Mouse (Mus musculus) kidney, embryonic 16.5 days (tissue): ENCODE data around the gene Igsf21. TPM values are rescaled to one million over a fixed set of nuclear protein-coding genes. Genes with fewer than 3 reads are reported as not detected.

ENCODE experiments used
- ATAC-seq: fragments of 200-750 bp; cut with Nextera tagmentation; 2 replicates; pipeline ENCODE4 v1.8.0; 2017; ENCODE audit warnings: moderate TSS enrichment; ENCODE audit not compliant: low FRiP score, low TSS enrichment
- H3K27ac ChIP-seq: fragments of 300-500 bp; sonication (generic); 2 replicates; pipeline ENCODE4 v1.5.1; 2014; ENCODE audit warnings: low read length
- H3K27me3 ChIP-seq: fragments of 300-500 bp; sonication (generic); 2 replicates; pipeline ENCODE4 v1.6.1; 2014; ENCODE audit warnings: low read length, control low read depth, mixed read lengths; ENCODE audit not compliant: insufficient read depth
- H3K36me3 ChIP-seq: fragments of 300-500 bp; sonication (generic); 2 replicates; pipeline ENCODE4 v1.6.1; 2014; ENCODE audit warnings: low read length, control low read depth, mixed read lengths; ENCODE audit not compliant: insufficient read depth
- H3K4me1 ChIP-seq: fragments of 300-500 bp; sonication (generic); 2 replicates; pipeline ENCODE4 v1.6.1; 2014; ENCODE audit warnings: low read length, control low read depth, mixed read lengths; ENCODE audit not compliant: insufficient read depth
- H3K4me2 ChIP-seq: fragments of 300-500 bp; sonication (generic); replicated peaks from 2 replicates; pipeline ENCODE4 v1.6.1; 2014; ENCODE audit warnings: low read depth, low read length
- H3K4me3 ChIP-seq: fragments of 300-500 bp; sonication (generic); 2 replicates; pipeline ENCODE4 v1.5.1; 2014; ENCODE audit warnings: mild to moderate bottlenecking, low read length
- H3K9ac ChIP-seq: fragments of 300-500 bp; sonication (generic); replicated peaks from 2 replicates; pipeline ENCODE4 v1.6.1; 2014; ENCODE audit warnings: low read length
- H3K9me3 ChIP-seq: fragments of 300-500 bp; sonication (generic); 2 replicates; pipeline ENCODE4 v1.6.1; 2016; ENCODE audit warnings: low read length, control low read depth
- WGBS: fragments of 180-500 bp; shearing (Covaris S2); extraction: QIAGEN DNeasy Blood & Tissue Kit; methylation state at CpG from one replicate; pipeline ENCODE4 v1.1.7; 2014; 5-methylcytosine and 5-hydroxymethylcytosine counted together
- polyA plus RNA-seq: library from polyadenylated mRNA; unstranded; fragments of >200 nt; fragmentation: Nextera tagmentation; extraction: Ambion mirVana; gene quantifications from 2 replicates; pipeline ENCODE4 v1.2.1, GENCODE M21; 2015

Igsf21 gene
- polyA plus RNA-seq, result 1.5 TPM in 2 replicates

DNA sequence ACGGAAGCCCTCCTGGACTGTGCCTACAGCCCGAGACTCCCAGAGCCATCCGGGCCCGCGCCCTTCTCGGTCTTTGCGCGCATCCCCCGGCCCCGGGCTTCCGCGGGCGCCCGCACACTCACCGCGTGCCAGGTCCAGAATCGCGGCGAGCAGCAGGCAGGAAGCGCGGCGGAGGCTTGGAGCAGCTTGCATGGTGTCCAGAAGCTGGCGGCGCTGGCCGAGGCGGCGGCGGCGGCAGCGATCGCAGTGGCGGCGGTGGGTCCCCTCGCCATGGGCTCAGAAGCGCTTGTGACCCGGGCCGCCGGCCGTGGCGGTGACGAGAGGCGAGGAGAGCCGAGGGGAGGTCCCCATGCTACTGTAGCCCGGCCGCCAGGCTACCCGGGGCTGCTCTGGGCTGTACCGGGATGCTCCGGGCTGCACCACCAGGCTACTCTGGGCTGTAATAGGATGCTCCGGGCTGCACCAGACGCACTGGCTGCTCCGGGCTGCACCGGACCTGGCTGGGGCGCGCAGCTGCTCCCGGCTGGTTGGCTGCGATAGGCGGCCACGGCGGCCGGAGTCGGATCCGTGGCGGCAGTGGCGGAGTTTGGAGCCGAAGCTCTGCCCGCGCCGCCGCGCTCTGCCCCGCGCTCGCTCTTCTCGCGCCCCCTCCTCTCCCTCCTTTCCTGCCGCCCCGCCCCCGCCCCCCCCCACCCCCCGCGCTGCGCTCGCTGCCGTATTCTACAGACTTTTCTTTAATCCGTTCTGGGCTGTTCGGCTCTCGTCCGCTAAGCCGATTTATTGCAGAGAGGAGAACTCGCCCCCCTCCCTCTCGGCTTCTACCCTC is at the start of gene Igsf21:
TSS of gene Igsf21 (minus strand) at position 605 of the 826 bp plus-strand sequence.
- no peak within 1 kb of the TSS for H3K27ac ChIP-seq
- H3K4me2 ChIP-seq, result peak within 1 kb of the TSS; percentile 39
- H3K9me3 ChIP-seq, result no peaks in the 10 kb centered on the region
- peak; percentile 74 for ATAC-seq
- peaks cover 92% of the 10 kb centered on the region for H3K27me3 ChIP-seq
- H3K9ac ChIP-seq, result no peak within 1 kb of the TSS
- peaks cover 18% of the 10 kb centered on the region for H3K4me1 ChIP-seq
- no peaks in the 10 kb centered on the region for H3K36me3 ChIP-seq
- under 1% methylated on average over 82 of the region's 90 CpGs for WGBS
- H3K4me3 ChIP-seq, result peak within 1 kb of the TSS; percentile 31

DNA sequence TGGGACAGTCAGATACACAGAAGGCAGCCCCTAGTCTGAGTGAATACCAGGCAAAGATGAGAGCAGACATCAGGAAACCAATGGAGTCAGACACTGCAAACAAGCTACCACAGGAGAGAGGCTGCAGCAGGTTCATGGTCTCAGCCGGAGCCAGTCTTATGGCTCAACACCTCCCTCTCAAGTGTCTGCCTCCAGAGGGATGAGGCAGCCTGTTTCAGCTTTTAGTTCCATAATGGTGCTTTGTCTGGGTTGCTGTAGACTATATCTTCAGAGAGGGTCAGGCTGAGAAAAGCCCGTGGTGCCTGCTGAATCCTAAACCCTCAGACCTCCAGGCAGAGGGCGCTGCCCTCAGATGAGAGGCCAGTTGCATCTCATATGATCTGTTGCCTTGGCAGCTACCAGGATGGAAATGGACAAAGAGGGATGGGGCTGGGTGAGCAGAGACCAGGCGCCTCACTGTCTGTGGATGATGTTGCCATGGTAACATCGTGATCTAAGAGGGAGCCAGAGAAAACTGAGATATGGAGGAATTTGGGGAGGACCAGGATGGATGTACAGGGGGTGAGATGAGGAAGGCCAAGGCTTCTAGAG is 39.2 kb upstream of the Igsf21 start:
- no peak overlapping the region for H3K27ac ChIP-seq

DNA sequence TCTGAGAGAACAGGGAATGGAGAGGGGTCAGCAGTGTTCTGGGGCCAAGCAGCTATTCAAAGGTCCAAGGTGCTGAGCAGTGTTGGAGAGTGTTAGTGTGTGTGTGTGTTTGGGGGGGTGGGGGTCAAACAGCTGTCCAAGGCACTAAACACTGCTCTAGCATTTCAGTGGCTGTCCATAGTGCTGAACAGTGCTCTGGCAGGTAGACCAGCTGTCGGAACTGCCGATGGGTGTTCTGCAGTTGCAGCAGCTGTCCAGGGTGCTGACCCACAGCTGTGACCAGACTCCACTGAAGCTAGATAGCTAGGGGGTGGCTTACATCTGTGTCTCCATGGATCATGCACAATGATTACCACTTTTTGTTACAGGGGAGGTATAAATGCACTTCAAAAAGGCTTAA is 36.8 kb upstream of the Igsf21 start:
- no peaks in the 10 kb centered on the region for H3K9me3 ChIP-seq
- WGBS, result 3% methylated on average over 2 of the region's 2 CpGs
- H3K27me3 ChIP-seq, result no peaks in the 10 kb centered on the region
- ATAC-seq, result peak; percentile 27; the same call in 1 of the 2 replicates
- H3K4me3 ChIP-seq, result no peak overlapping the region
- H3K27ac ChIP-seq, result no peak overlapping the region
- no peak overlapping the region for H3K4me2 ChIP-seq
- H3K4me1 ChIP-seq, result no peaks in the 10 kb centered on the region
- H3K36me3 ChIP-seq, result no peaks in the 10 kb centered on the region
- no peak overlapping the region for H3K9ac ChIP-seq

More for the DNA sequence above, 39.2 kb upstream of the Igsf21 start:
- ATAC-seq, result no peak
- Histone ChIP-seq H3K4me3 (no peak overlapping the region), H3K4me2 (no peak overlapping the region), H3K9me3 (no peaks in the 10 kb centered on the region), H3K4me1 (no peaks in the 10 kb centered on the region), H3K9ac (no peak overlapping the region), H3K27me3 (no peaks in the 10 kb centered on the region), H3K36me3 (no peaks in the 10 kb centered on the region)
- 80% methylated on average over 5 of the region's 5 CpGs for WGBS

DNA sequence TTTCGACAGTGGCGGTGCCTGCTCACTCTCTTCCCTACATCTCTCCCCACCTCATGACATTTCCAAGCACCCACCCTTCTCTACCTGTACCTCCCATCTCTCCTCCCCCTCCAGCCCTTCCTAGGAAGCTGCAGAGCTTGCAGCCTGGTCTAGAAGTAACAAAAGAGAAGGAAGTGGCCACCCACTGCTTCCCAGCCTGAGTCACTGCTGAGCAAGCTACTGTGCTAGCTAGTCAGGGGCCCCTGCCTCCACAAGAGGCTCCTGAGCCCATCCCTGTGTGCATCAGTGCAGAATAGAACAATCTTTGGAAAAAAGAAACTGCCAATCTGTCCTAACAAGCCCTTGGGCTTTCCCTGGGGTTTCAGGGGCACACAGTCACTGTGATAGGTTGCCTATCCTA is 31.7 kb upstream of the Igsf21 start:
- no peak overlapping the region for H3K27ac ChIP-seq
- no peaks in the 10 kb centered on the region for H3K27me3 ChIP-seq
- H3K36me3 ChIP-seq, result no peaks in the 10 kb centered on the region
- no peaks in the 10 kb centered on the region for H3K9me3 ChIP-seq
- 93% methylated on average over 2 of the region's 2 CpGs for WGBS
- no peaks in the 10 kb centered on the region for H3K4me1 ChIP-seq
- H3K4me2 ChIP-seq, result no peak overlapping the region
- no peak overlapping the region for H3K9ac ChIP-seq
- ATAC-seq, result no peak
- no peak overlapping the region for H3K4me3 ChIP-seq

DNA sequence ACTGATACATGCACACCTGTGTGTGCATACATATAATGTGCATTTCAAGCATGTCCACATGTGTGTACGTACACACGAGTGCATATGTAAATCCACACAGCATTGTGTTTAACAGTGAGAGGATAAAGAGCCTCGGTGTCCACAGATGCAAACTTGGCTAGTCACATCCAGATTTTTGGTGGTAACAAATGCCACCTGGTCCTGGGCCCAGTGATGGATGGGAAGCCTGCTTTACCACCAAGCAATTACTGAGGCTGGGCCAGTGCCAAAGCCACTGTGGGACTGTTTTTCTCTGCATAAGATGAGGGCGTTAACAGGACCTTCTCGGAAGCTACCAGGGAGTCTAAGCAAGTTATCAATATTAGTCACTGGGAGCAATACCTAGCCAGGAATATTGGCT is 25.3 kb upstream of the Igsf21 start:
- H3K9me3 ChIP-seq, result no peaks in the 10 kb centered on the region
- H3K9ac ChIP-seq, result no peak overlapping the region
- H3K27me3 ChIP-seq, result no peaks in the 10 kb centered on the region
- no peak overlapping the region for H3K27ac ChIP-seq
- no peak overlapping the region for H3K4me3 ChIP-seq
- no peaks in the 10 kb centered on the region for H3K4me1 ChIP-seq
- no peak for ATAC-seq
- H3K36me3 ChIP-seq, result no peaks in the 10 kb centered on the region
- no peak overlapping the region for H3K4me2 ChIP-seq
- WGBS, result 89% methylated on average over 5 of the region's 5 CpGs

DNA sequence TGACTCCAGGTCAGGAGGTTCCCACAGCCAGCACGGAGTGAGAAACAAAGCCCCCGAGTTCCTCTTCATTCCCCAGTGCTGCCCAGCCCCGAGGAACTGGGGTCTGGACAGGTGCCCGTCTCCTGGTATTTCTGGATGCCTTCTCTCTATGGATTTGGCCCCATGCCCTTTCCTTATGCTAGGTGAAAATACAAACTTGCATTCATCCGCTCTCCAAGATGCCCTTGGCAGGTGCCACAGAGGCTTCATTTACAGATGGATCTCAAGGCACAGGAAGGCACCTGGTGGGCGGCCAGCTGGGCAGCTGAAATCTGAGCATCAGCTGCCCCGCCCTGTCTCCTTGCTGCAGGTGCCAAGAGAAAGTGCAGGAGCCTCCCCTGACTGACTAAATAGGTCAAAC is 23.9 kb upstream of the Igsf21 start:
- Histone ChIP-seq H3K36me3 (no peaks in the 10 kb centered on the region), H3K4me3 (no peak overlapping the region), H3K27me3 (no peaks in the 10 kb centered on the region), H3K9me3 (no peaks in the 10 kb centered on the region), H3K4me2 (no peak overlapping the region), H3K4me1 (no peaks in the 10 kb centered on the region), H3K27ac (no peak overlapping the region), H3K9ac (no peak overlapping the region)
- 77% methylated on average over 7 of the region's 7 CpGs for WGBS
- no peak for ATAC-seq

DNA sequence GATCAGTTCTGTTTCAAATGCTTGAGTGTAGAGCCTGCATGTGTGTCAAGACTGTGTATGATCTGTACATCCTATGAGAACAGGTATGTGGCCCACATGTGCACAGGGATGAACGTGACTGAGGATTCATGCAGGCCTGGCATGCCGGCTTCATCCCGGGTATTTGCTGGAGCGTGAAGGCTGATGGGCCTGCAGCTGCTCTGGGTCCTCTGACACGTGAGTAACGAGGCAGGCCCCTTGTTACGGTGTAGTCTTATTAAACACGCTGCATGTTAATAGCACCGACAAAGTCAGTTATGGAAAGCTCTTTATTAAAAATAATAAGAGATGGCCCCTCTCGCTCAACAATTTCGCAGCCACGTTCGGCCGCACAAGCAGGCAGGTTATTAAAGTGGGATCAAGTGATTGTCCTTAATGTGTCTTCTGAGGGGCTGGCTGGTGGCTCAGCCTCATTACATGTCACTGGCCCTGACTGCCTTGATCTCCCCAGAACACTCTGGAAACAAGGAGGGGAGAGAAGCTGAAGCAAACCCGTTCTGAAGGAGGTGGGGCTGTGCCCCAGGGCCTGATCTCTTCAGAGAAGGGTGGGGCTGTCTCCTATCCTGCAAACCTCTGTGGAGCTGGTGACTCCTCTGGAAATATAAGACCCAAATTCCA is 22.7 kb upstream of the Igsf21 start:
- no peak for ATAC-seq
- Histone ChIP-seq H3K9ac (no peak overlapping the region), H3K4me1 (no peaks in the 10 kb centered on the region), H3K27ac (no peak overlapping the region), H3K9me3 (no peaks in the 10 kb centered on the region), H3K27me3 (no peaks in the 10 kb centered on the region), H3K36me3 (no peaks in the 10 kb centered on the region), H3K4me3 (no peak overlapping the region), H3K4me2 (no peak overlapping the region)
- WGBS, result 79% methylated on average over 15 of the region's 15 CpGs

DNA sequence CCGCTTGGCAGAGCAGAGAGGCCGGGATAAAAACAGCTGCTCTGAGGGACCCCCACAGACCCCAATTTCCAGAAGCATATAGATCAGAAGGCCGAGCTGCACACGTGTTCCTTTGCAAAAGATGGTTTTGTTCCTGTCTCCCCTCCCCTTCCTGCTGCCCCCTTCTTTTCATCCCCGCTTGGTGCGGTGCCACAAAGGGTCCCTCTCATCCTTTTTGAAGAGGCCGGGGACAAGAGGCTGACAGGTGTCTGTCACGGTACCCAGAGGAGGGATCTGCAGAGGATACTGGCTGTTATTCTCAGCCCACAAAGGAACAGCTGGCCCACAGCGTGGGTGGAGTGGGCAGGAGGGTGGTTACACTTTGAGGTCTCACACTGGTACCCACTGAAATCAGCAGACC is 21.3 kb upstream of the Igsf21 start:
- 79% methylated on average over 9 of the region's 9 CpGs for WGBS
- Histone ChIP-seq H3K27me3 (no peaks in the 10 kb centered on the region), H3K36me3 (no peaks in the 10 kb centered on the region), H3K4me1 (no peaks in the 10 kb centered on the region), H3K9ac (no peak overlapping the region), H3K4me2 (no peak overlapping the region), H3K9me3 (no peaks in the 10 kb centered on the region), H3K4me3 (no peak overlapping the region), H3K27ac (no peak overlapping the region)
- no peak for ATAC-seq

DNA sequence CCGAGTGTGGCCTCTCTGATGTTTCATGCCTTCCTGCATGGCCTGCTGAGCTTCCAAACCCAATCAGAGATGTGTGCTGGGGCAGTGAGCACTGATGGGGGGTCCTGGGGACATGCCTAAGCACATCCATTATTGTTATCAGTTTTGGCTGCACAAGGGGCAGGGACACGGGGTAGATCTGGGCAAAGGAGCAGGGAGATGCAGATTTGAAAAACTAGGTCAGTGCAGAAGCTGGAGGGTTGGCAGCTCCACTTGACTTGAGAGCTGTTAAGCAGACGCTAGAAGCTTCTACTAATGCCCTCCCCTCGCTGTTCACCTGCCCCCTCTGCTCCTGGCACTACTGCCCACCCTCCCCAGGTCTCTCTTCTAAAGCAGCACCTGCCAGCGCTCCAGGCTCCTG is 20.5 kb upstream of the Igsf21 start:
- ATAC-seq, result no peak

DNA sequence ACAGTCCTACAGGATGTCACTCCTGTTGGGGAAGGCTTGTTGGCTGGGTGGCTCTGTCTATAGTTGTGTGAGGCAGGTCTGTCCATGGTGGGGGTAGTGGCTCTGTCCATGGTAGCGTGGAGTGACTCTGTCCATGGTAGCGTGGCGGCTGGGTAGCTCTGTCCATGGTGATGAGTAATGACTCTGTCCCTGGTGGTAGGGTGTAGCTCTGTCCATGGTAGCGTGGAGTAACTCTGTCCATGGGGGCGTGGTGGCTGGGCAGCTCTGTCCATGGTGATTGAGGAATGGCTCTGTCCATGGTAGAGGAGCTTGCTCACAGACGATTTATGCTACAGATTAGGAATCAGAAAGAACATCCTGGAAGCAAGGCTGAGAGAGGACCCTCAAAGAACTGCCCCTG is 12.4 kb upstream of the Igsf21 start:
- peak; percentile 96 for ATAC-seq
- Histone ChIP-seq H3K27me3 (peaks cover 7% of the 10 kb centered on the region; the same call in 1 of the 2 replicates), H3K4me1 (no peaks in the 10 kb centered on the region), H3K9ac (no peak overlapping the region), H3K27ac (no peak overlapping the region), H3K9me3 (no peaks in the 10 kb centered on the region), H3K4me2 (no peak overlapping the region), H3K36me3 (no peaks in the 10 kb centered on the region), H3K4me3 (no peak overlapping the region)
- 8% methylated on average over 6 of the region's 6 CpGs for WGBS

More for the DNA sequence above, 20.5 kb upstream of the Igsf21 start:
- no peak overlapping the region for H3K4me2 ChIP-seq
- H3K9me3 ChIP-seq, result no peaks in the 10 kb centered on the region
- H3K27ac ChIP-seq, result no peak overlapping the region
- 68% methylated on average over 5 of the region's 5 CpGs for WGBS
- H3K4me3 ChIP-seq, result no peak overlapping the region
- no peak overlapping the region for H3K9ac ChIP-seq
- no peaks in the 10 kb centered on the region for H3K27me3 ChIP-seq
- no peaks in the 10 kb centered on the region for H3K4me1 ChIP-seq
- no peaks in the 10 kb centered on the region for H3K36me3 ChIP-seq
